Mouse (Mus musculus) stomach, postnatal 0 days (tissue): Measurements from ENCODE around the gene Gm3625. TPM values are rescaled to one million over a fixed set of nuclear protein-coding genes. Genes with fewer than 3 reads are reported as not detected.

Source experiments
- ATAC-seq: fragments of 200-750 bp; cut with Nextera tagmentation; 2 replicates; pipeline ENCODE4 v1.8.0; 2017; ENCODE audit not compliant: low FRiP score, low TSS enrichment
- DNase-seq: peaks from one replicate; pipeline ENCODE4 v3.0.0-alpha.2; 2016; ENCODE audit warnings: low spot score
- H3K27ac ChIP-seq: fragments of 300-500 bp; sonication (generic); replicated peaks from 2 replicates; pipeline ENCODE4 v1.5.1; 2014; ENCODE audit warnings: mild to moderate bottlenecking, control low read depth
- H3K27me3 ChIP-seq: fragments of 300-500 bp; sonication (generic); 2 replicates; pipeline ENCODE4 v1.6.1; 2014; ENCODE audit warnings: low read length; ENCODE audit not compliant: control insufficient read depth, insufficient read depth
- H3K36me3 ChIP-seq: fragments of 300-500 bp; sonication (generic); 2 replicates; pipeline ENCODE4 v1.6.1; 2014; ENCODE audit warnings: low read length, mixed read lengths; ENCODE audit not compliant: control insufficient read depth, insufficient read depth
- H3K4me1 ChIP-seq: fragments of 300-500 bp; sonication (generic); replicated peaks from 2 replicates; pipeline ENCODE4 v1.6.1; 2014; ENCODE audit warnings: antibody characterized with exemption; ENCODE audit not compliant: control insufficient read depth, insufficient read depth
- H3K4me2 ChIP-seq: fragments of 300-500 bp; sonication (generic); replicated peaks from 2 replicates; pipeline ENCODE4 v1.6.1; 2014; ENCODE audit warnings: low read depth, mild to moderate bottlenecking, control low read depth, moderate library complexity
- H3K4me3 ChIP-seq: fragments of 300-500 bp; sonication (generic); 2 replicates; pipeline ENCODE4 v1.5.1; 2014; ENCODE audit warnings: low read depth, low read length, control low read depth
- H3K9ac ChIP-seq: fragments of 300-500 bp; sonication (generic); 2 replicates; pipeline ENCODE4 v1.6.1; 2014; ENCODE audit warnings: mild to moderate bottlenecking, low read length, control low read depth, mixed read lengths
- H3K9me3 ChIP-seq: fragments of 300-500 bp; sonication (generic); 2 replicates; pipeline ENCODE4 v1.6.1; 2016; ENCODE audit warnings: low read length; ENCODE audit not compliant: control insufficient read depth
- CTCF ChIP-seq: IDR thresholded peaks from 2 replicates; pipeline ENCODE4 v1.5.1; 2016; ENCODE audit warnings: antibody characterized with exemption, low read depth, mild to moderate bottlenecking, moderate library complexity
- EP300 ChIP-seq: optimal IDR thresholded peaks from 2 replicates; pipeline ENCODE3; 2016; ENCODE audit warnings: antibody characterized with exemption
- WGBS: fragments of 180-500 bp; shearing (Covaris S2); extraction: QIAGEN DNeasy Blood & Tissue Kit; methylation state at CpG from one replicate; pipeline ENCODE4 v1.1.7; 2014; 5-methylcytosine and 5-hydroxymethylcytosine counted together
- polyA plus RNA-seq: library from polyadenylated mRNA; unstranded; fragments of >200 nt; fragmentation: Nextera tagmentation; extraction: Ambion mirVana; gene quantifications from 2 replicates; pipeline ENCODE4 v1.2.1, GENCODE M21; 2015

The Gm3625 gene
- polyA plus RNA-seq, 1 experiment from 2014 or later = not detected

DNA sequence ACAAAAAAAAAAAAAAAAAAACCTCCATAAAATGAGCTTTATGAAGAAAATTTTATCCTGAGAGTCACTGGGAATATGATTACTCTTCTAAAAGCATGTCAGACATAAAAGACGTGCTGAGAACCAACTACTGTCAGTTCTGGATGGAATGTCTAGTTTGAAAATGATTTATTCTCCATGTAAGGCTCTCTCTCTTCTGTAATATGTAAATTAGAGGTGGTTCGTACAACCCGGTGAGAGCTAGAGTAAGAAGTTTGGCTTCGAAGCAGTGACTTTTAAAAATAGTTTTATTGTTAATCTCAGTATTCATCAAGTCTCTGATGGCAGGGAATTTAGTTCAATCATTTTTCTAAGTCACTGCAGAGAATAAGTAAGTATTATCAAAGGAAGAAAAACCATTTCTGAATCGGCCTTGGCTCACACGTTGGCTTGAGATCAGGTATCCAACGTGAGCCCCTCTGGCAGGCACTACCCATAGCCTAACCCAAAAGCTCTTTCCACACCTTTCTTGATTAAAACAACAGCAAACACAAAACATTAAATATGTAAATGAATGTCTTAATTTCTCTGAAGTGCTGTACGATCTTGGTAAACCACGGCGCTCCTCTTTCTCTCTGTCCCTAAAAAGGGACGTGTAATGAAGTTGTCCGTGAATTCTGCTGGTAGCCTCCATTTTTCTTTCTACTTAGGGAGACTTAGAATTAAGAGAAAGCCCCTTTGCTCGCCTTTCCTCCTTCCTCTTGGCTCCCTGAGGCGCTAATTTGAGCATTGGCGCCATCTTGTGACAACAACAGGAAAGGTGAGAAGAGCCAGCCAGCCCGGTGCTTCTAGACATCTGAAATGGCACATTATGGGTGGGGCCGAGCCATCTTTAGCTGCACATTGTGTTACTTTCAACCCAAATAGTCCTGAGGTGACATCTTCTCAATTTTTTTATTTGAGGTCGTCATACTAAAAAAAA is 44.4 kb downstream of the Gm3625 start:
- Histone ChIP-seq H3K4me1 (no peaks in the 10 kb centered on the region), H3K9ac (no peak overlapping the region), H3K4me3 (0 out of 2 replicates have a peak overlapping the region, but pooled peaks have one; percentile 15), H3K36me3 (no peaks in the 10 kb centered on the region), H3K9me3 (no peaks in the 10 kb centered on the region), H3K27me3 (no peaks in the 10 kb centered on the region), H3K4me2 (peak overlapping the region; percentile 51), H3K27ac (no peak overlapping the region)
- TF ChIP-seq EP300 (no peak), CTCF (peak; percentile 91)
- 15% methylated on average over 18 of the region's 18 CpGs for WGBS
- ATAC-seq (peak; percentile 74), DNase-seq (peak; percentile 75)

DNA sequence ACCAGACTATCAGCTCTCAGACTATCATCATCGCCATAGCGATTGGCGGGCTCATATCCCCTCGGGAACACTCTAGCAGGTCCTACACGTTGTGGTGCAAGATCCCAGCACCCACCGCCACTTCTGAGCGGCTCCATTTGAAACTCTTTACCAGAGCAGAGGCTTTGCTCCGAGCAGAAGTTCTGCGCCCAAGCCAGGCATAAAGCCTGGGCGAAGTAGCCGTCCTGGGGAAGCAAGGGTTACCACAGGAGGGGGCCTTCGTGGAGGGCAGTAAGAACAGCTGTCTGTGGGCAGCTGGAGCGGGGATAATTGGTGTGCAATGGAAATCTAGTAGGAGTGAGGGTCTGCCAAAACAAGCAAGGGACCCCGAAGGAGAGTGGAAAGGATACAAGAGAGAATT is 45.2 kb downstream of the Gm3625 start:
- TF ChIP-seq CTCF (no peak), EP300 (no peak)
- WGBS = 65% methylated on average over 14 of the region's 14 CpGs
- Histone ChIP-seq H3K9ac (no peak overlapping the region), H3K4me1 (no peaks in the 10 kb centered on the region), H3K4me3 (no peak overlapping the region), H3K27me3 (no peaks in the 10 kb centered on the region), H3K9me3 (no peaks in the 10 kb centered on the region), H3K27ac (no peak overlapping the region), H3K36me3 (no peaks in the 10 kb centered on the region), H3K4me2 (no peak overlapping the region)
- DNase-seq = no peak
- no peak for ATAC-seq

DNA sequence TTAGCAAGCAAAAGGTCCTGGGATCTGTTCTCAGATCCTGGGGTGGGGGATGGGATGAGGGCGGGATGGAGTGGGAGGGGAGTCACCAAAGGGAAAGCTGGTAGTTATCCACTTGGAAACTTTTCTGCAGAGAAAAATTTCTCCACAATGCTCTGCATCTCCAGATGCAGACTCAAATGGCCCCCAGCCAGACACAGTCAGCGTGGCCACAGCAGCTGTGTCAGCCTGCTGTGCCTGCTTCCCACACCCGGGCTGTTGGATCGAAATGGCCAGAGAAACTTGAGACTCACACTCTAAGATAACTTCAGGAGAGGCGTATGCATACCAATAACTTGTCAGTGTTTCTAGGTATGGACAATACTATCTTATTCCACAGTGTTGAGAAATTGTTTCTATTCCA is 46.2 kb downstream of the Gm3625 start:
- H3K27ac ChIP-seq = no peak overlapping the region
- H3K9ac ChIP-seq = no peak overlapping the region
- ATAC-seq = no peak
- H3K4me2 ChIP-seq = no peak overlapping the region
- no peak overlapping the region for H3K4me3 ChIP-seq
- WGBS = 42% methylated on average over 5 of the region's 5 CpGs
- H3K9me3 ChIP-seq = no peaks in the 10 kb centered on the region
- H3K36me3 ChIP-seq = no peaks in the 10 kb centered on the region
- H3K4me1 ChIP-seq = no peaks in the 10 kb centered on the region
- H3K27me3 ChIP-seq = no peaks in the 10 kb centered on the region
- DNase-seq = no peak
- no peak for TF ChIP-seq CTCF
- no peak for TF ChIP-seq EP300

DNA sequence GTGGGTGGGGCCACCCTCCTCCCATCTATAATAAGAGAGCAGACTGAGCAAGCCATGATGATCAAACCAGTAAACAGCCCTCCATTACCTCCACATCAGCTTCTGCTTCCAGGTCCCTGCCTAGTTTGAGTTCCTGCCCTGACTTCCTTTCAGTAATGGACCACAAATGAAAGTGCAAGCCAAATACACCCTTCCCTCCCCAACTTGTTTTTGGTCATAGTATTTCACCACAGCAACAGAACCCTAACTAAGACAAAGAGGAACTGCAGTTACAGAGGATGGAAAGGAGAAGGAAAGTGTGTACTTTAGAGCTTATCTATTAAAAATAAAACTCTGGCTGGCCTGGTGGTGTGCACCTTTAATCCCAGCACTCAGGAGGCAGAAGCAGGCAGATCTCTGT is 47.3 kb downstream of the Gm3625 start:
- H3K4me1 ChIP-seq = no peaks in the 10 kb centered on the region
- H3K4me2 ChIP-seq = no peak overlapping the region
- H3K4me3 ChIP-seq = no peak overlapping the region
- no peak overlapping the region for H3K9ac ChIP-seq
- H3K27ac ChIP-seq = no peak overlapping the region
- DNase-seq = no peak
- H3K36me3 ChIP-seq = no peaks in the 10 kb centered on the region
- H3K9me3 ChIP-seq = no peaks in the 10 kb centered on the region
- TF ChIP-seq CTCF (no peak), EP300 (no peak)
- ATAC-seq = no peak
- H3K27me3 ChIP-seq = no peaks in the 10 kb centered on the region

DNA sequence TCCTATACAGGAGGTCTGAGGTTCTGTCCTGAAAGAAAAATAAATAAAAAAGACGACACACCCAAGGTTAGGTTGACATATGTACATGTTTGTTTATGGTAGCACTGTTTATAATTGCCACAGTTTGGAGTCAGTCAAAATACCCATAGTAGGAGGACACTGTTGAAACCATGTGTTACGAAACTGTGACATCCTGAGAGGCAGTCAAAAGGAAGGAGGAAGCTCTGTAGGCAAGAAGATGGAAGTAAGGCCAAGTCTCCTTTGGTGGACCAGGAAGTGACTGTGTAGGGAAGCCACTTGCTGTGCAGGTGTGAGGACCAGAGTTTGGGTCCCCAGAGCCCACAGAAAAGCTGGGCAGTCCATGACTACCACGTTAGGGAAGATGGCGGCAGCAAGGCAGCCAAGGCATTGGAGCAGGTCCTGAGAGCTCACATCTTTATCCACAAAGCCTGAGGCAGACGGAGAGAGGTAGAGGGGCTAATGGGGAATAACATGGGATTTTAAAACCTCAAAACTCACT is 48.3 kb downstream of the Gm3625 start:
- 79% methylated on average over 5 of the region's 5 CpGs for WGBS
- ATAC-seq (no peak), DNase-seq (no peak)
- no peaks in the 10 kb centered on the region for H3K36me3 ChIP-seq
- H3K4me3 ChIP-seq = no peak overlapping the region
- H3K27ac ChIP-seq = no peak overlapping the region
- H3K9me3 ChIP-seq = no peaks in the 10 kb centered on the region
- H3K4me1 ChIP-seq = no peaks in the 10 kb centered on the region
- no peak overlapping the region for H3K4me2 ChIP-seq
- H3K27me3 ChIP-seq = no peaks in the 10 kb centered on the region
- TF ChIP-seq CTCF (no peak), EP300 (no peak)
- no peak overlapping the region for H3K9ac ChIP-seq

Other genes with a start within 250 kb of the Gm3625 start
- 5.0 and 6.0 TPM in 2 replicates for gene Ncoa1, start 115.7 kb downstream of the Gm3625 start, polyA plus RNA-seq
- 23.3 and 26.9 TPM in 2 replicates for gene Itsn2, start 289 bp downstream of the Gm3625 start, polyA plus RNA-seq
- 0.05 and 0.19 TPM in 2 replicates for gene Fam228a, start 145.5 kb upstream of the Gm3625 start, polyA plus RNA-seq
- 0.96 and 1.4 TPM in 2 replicates for gene Pfn4, start 176.1 kb upstream of the Gm3625 start, polyA plus RNA-seq
- gene Fam228b, start 176.3 kb upstream of the Gm3625 start, polyA plus RNA-seq = 0.68 and 1.0 TPM in 2 replicates
- gene Sf3b6, start 224.6 kb upstream of the Gm3625 start, polyA plus RNA-seq = 288 and 301 TPM in 2 replicates
- 7.7 and 8.3 TPM in 2 replicates for gene Fkbp1b, start 248.7 kb upstream of the Gm3625 start, polyA plus RNA-seq